Mouse (Mus musculus) kidney, adult 2 months (tissue): Measurements from ENCODE around the gene Dlec1. TPM values are rescaled to one million over a fixed set of nuclear protein-coding genes. Genes with fewer than 3 reads are reported as not detected.

Source experiments
- DNase-seq: peaks from one replicate; pipeline ENCODE4 v3.0.0; 2021
- H3K27ac ChIP-seq: fragments of 200-500 bp; 2 replicates; pipeline ENCODE4 v1.5.1; 2012; ENCODE audit warnings: low read depth, low read length, control low read depth, inconsistent platforms; ENCODE audit not compliant: insufficient read depth
- H3K27me3 ChIP-seq: fragments of 200-500 bp; replicated peaks from 2 replicates; pipeline ENCODE4 v1.6.1; 2012; ENCODE audit warnings: mild to moderate bottlenecking, moderate library complexity, low read length, inconsistent platforms; ENCODE audit not compliant: control insufficient read depth, insufficient read depth
- H3K36me3 ChIP-seq: fragments of 200-500 bp; 2 replicates; pipeline ENCODE4 v1.6.1; 2012; ENCODE audit warnings: mild to moderate bottlenecking, moderate library complexity, low read length, inconsistent platforms; ENCODE audit not compliant: control insufficient read depth, insufficient read depth
- H3K4me1 ChIP-seq: fragments of 200-500 bp; 2 replicates; pipeline ENCODE4 v1.6.1; 2011; ENCODE audit warnings: low read length; ENCODE audit not compliant: control insufficient read depth, insufficient read depth
- H3K4me3 ChIP-seq: fragments of 200-500 bp; 2 replicates; pipeline ENCODE4 v1.5.1; 2011; ENCODE audit warnings: mild to moderate bottlenecking, low read depth, low read length, control low read depth; ENCODE audit not compliant: insufficient read depth
- CTCF ChIP-seq: fragments of 200-500 bp; conservative IDR thresholded peaks from 2 replicates; pipeline ENCODE4 v1.5.1; 2011; ENCODE audit warnings: low read depth, mild to moderate bottlenecking, control low read depth, low read length, moderate library complexity, mixed read lengths; ENCODE audit not compliant: insufficient read depth, insufficient read length
- POLR2A ChIP-seq: fragments of 200-500 bp; IDR thresholded peaks from one replicate; pipeline ENCODE4 v1.6.1; 2011; ENCODE audit warnings: low read depth, low read length, control low read depth
- WGBS: fragments of 180-500 bp; shearing (Covaris S2); methylation state at CpG from one replicate; pipeline ENCODE4 v1.1.7; 2018; 5-methylcytosine and 5-hydroxymethylcytosine counted together
- polyA plus RNA-seq: library from polyadenylated mRNA; depleted of rRNA; stranded (reverse); fragments of >200 nt; gene quantifications from 2 replicates; pipeline ENCODE4 v1.2.3, GENCODE M21; 2012

Dlec1 gene
- polyA plus RNA-seq, 1 experiment: 30.3 TPM

GRCm38 (mm10) chr9:119067601-119068000 is 34.7 kb upstream of the Dlec1 start:
- TF ChIP-seq POLR2A (no peak), CTCF (peak; percentile 93)
- Histone ChIP-seq H3K27me3 (no peaks in the 10 kb centered on the region), H3K4me3 (no peak overlapping the region), H3K4me1 (peaks cover 3% of the 10 kb centered on the region; the same call in 1 of the 2 replicates), H3K27ac (no peak overlapping the region), H3K36me3 (no peaks in the 10 kb centered on the region)
- WGBS: 4% methylated on average over 6 of the region's 6 CpGs
- DNase-seq: peak; percentile 81

DNA sequence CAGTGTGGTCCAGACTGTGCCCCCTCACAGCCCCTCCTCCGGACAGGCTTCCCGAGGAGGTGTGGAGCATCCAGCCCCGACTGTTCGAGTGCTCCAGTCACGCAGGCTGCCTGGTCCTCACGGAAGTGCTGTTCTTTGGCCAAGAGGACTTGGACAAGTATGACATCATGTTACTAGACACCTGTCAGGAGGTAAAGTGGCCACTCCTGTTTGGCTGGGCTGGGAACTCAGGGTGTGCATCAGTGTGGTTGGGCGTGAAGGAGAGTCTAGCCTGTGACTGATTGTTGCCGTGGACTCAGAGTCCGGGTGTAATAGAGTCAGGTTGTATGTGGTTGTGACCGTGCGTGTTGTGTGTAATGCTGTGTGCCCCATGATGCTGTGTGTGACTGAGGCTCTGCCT is 34.0 kb upstream of the Dlec1 start:
- Histone ChIP-seq H3K36me3 (no peaks in the 10 kb centered on the region), H3K4me1 (no peaks in the 10 kb centered on the region), H3K4me3 (no peak overlapping the region), H3K27me3 (no peaks in the 10 kb centered on the region), H3K27ac (no peak overlapping the region)
- DNase-seq: no peak
- 80% methylated on average over 11 of the region's 11 CpGs for WGBS
- no peak for TF ChIP-seq POLR2A
- TF ChIP-seq CTCF: no peak

GRCm38 (mm10) chr9:119070173-119070825 is 32.0 kb upstream of the Dlec1 start:
- Histone ChIP-seq H3K4me1 (no peaks in the 10 kb centered on the region), H3K27ac (no peak overlapping the region), H3K27me3 (no peaks in the 10 kb centered on the region), H3K4me3 (no peak overlapping the region), H3K36me3 (no peaks in the 10 kb centered on the region)
- no peak for DNase-seq
- TF ChIP-seq POLR2A (no peak), CTCF (no peak)
- 76% methylated on average over 13 of the region's 13 CpGs for WGBS

DNA sequence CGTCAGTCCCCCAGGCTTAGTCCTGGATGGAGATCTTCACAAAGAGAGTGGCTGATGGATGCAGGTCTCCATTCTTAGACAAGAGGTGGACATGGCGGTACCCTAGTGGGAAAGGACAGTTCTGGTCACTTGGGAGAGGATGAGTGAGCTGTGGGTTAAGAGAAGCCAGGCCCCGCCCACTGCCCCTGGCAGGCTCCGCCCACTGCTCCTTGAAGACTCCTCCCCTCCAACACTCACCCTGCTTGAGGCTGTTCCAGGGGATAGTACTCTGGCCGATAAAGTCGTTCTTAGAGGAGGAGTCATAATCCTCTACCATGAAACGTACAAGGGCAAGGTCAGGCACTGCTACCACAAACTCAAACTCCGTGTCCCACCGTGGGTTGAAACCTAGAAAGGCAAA is 30.5 kb upstream of the Dlec1 start:
- H3K27me3 ChIP-seq: no peaks in the 10 kb centered on the region
- H3K36me3 ChIP-seq: no peaks in the 10 kb centered on the region
- WGBS: 82% methylated on average over 9 of the region's 9 CpGs
- no peak overlapping the region for H3K27ac ChIP-seq
- H3K4me3 ChIP-seq: no peak overlapping the region
- H3K4me1 ChIP-seq: no peaks in the 10 kb centered on the region
- TF ChIP-seq POLR2A: no peak
- no peak for TF ChIP-seq CTCF
- DNase-seq: no peak

GRCm38 (mm10) chr9:119073184-119073895 is 28.9 kb upstream of the Dlec1 start:
- 67% methylated on average over 15 of the region's 15 CpGs for WGBS
- no peak for TF ChIP-seq POLR2A
- TF ChIP-seq CTCF: no peak
- Histone ChIP-seq H3K36me3 (no peaks in the 10 kb centered on the region), H3K4me3 (no peak overlapping the region), H3K4me1 (no peaks in the 10 kb centered on the region), H3K27me3 (no peaks in the 10 kb centered on the region), H3K27ac (no peak overlapping the region)
- DNase-seq: peak; percentile 52

- Histone ChIP-seq H3K36me3 (no peaks in the 10 kb centered on the region), H3K27ac (no peak overlapping the region)
- 66% methylated on average over 16 of the region's 16 CpGs for WGBS
Observed at GRCm38 (mm10) chr9:119075685-119076084, 26.6 kb upstream of the Dlec1 start.

GRCm38 (mm10) chr9:119080040-119080675 is 22.1 kb upstream of the Dlec1 start:
- Histone ChIP-seq H3K27ac (no peak overlapping the region), H3K27me3 (no peaks in the 10 kb centered on the region)
- 69% methylated on average over 5 of the region's 5 CpGs for WGBS

More at GRCm38 (mm10) chr9:119075685-119076084, 26.6 kb upstream of the Dlec1 start:
- Histone ChIP-seq H3K4me3 (no peak overlapping the region), H3K4me1 (no peaks in the 10 kb centered on the region), H3K27me3 (no peaks in the 10 kb centered on the region)
- TF ChIP-seq CTCF (no peak), POLR2A (no peak)
- no peak for DNase-seq

More at GRCm38 (mm10) chr9:119080040-119080675, 22.1 kb upstream of the Dlec1 start:
- DNase-seq: no peak
- H3K4me3 ChIP-seq: no peak overlapping the region
- TF ChIP-seq POLR2A: no peak
- TF ChIP-seq CTCF: no peak
- H3K4me1 ChIP-seq: no peaks in the 10 kb centered on the region
- H3K36me3 ChIP-seq: no peaks in the 10 kb centered on the region
